Mouse (Mus musculus): ENCODE results near the gene Gm29776.

DNA sequence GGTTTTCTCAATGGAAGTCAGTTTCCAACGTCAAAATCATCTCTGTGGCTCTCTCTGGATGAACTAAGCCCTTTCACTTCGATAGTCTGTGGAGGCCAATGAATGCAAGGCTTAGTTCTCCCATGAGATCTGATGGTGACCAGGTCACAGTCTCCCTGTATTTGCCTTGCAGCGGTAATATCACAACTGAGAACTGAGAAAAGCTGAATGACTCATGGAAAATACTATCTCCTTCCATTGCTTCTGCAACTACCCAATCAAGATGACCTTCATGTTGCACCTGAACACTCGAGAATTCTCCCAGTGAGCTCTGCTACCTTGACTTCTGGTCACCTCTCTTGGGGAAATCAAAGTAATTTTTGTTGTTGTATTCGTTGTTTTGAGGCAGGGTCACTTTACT lies 28.9 kb upstream of the Gm29776 start:
- TF ChIP-seq CTCF (IDR thresholded peaks at IDR 0.05; ENCODE audit: insufficient read depth, low read length): no peak
- TF ChIP-seq POLR2A (IDR thresholded peaks at IDR 0.05; ENCODE audit: borderline replicate concordance, extremely low read depth, low read depth, low read length): no peak

All from lung, adult 2 months (tissue).